Mouse (Mus musculus): ENCODE data around the gene Igsf9. TPM values are rescaled to one million over a fixed set of nuclear protein-coding genes. Genes with fewer than 3 reads are reported as not detected.

Igsf9 gene
- polyA plus RNA-seq (2014; fragmentation: Nextera tagmentation; extraction: Ambion mirVana) = 83.2 and 94.4 TPM in 2 replicates

DNA sequence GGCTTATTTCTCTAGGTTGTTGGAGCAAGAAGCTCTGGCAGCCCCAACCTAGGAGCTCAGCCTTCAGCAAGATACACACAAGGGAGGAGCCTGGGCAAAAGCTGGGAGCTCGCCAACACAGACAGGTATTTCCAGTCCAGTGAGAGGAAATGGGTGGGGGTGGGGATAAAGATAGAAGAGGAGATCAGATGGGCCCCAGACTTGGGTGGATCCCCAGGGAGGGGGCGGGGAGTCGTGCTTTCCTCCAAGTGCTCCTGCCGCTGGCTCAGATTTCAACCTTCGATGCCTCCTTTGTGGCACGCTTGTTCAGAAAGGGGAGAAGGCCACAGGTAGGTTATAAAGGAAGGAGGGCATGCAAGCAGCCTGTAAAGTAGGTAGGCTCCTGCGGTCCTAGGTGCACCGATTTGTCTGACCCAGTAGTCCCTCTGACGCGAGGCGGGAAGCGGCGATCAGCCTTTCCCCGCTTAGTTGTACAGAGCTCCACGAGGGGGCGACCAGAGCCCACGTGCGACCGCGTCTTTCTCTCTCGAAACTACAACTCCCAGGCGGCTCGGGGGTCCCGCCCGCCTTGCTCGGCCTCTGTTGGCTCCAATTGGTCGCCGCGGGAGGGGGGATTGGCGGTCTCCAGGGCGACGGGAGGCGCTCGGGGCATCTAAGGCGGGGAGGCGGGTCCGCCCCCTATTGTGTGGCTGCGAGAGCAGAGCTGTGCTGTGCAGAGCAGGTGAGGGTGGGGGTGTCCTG lies at the start of gene Igsf9:
Igsf9 (plus strand) TSS at position 249 of the 741 bp plus-strand sequence.
- peak within 1 kb of the TSS; percentile 60 for H3K4me3 ChIP-seq (ENCODE audit: low read depth, low read length)
- peak; percentile 91 for ATAC-seq (replicated peaks; ENCODE audit: low FRiP score)
- H3K27ac ChIP-seq (ENCODE audit: low read depth, low read length) = no peak within 1 kb of the TSS
- H3K4me1 ChIP-seq (replicated peaks; ENCODE audit: control insufficient read depth, insufficient read depth, low read length) = peaks cover 40% of the 10 kb centered on the region
- H3K9me3 ChIP-seq (ENCODE audit: control insufficient read depth, low read length) = no peaks in the 10 kb centered on the region
- no peaks in the 10 kb centered on the region for H3K27me3 ChIP-seq (ENCODE audit: control insufficient read depth, insufficient read depth, low read length)
- under 1% methylated on average over 38 of the region's 38 CpGs for WGBS
- H3K4me2 ChIP-seq (ENCODE audit: low read depth, low read length, severe bottlenecking) = peak within 1 kb of the TSS; percentile 53
- peak; percentile 98 for DNase-seq (ENCODE audit: low spot score)
- H3K36me3 ChIP-seq (ENCODE audit: control insufficient read depth, insufficient read depth, low read length) = no peaks in the 10 kb centered on the region
- peak within 1 kb of the TSS; percentile 75 for H3K9ac ChIP-seq (ENCODE audit: low read length)

GRCm38 (mm10) chr1:172431836-172432586 lies 49.6 kb upstream of the Igsf9 start:
- H3K27me3 ChIP-seq (ENCODE audit: control insufficient read depth, insufficient read depth, low read length) = no peaks in the 10 kb centered on the region
- no peak overlapping the region for H3K9ac ChIP-seq (ENCODE audit: low read length)
- DNase-seq (ENCODE audit: low spot score) = no peak
- H3K9me3 ChIP-seq (ENCODE audit: control insufficient read depth, low read length) = no peaks in the 10 kb centered on the region
- 58% methylated on average over 4 of the region's 4 CpGs for WGBS
- no peak overlapping the region for H3K27ac ChIP-seq (ENCODE audit: low read depth, low read length)
- H3K4me2 ChIP-seq (ENCODE audit: low read depth, low read length, severe bottlenecking) = no peak overlapping the region
- ATAC-seq (replicated peaks; ENCODE audit: low FRiP score) = no peak
- no peaks in the 10 kb centered on the region for H3K36me3 ChIP-seq (ENCODE audit: control insufficient read depth, insufficient read depth, low read length)
- H3K4me1 ChIP-seq (replicated peaks; ENCODE audit: control insufficient read depth, insufficient read depth, low read length) = no peaks in the 10 kb centered on the region
- H3K4me3 ChIP-seq (ENCODE audit: low read depth, low read length) = no peak overlapping the region

- WGBS = 94% methylated on average over 3 of the region's 3 CpGs
- Histone ChIP-seq H3K36me3 (ENCODE audit: control insufficient read depth, insufficient read depth, low read length) (no peaks in the 10 kb centered on the region), H3K27me3 (ENCODE audit: control insufficient read depth, insufficient read depth, low read length) (no peaks in the 10 kb centered on the region), H3K9ac (ENCODE audit: low read length) (no peak overlapping the region), H3K4me2 (ENCODE audit: low read depth, low read length, severe bottlenecking) (no peak overlapping the region), H3K9me3 (ENCODE audit: control insufficient read depth, low read length) (no peaks in the 10 kb centered on the region), H3K27ac (ENCODE audit: low read depth, low read length) (no peak overlapping the region), H3K4me3 (ENCODE audit: low read depth, low read length) (no peak overlapping the region), H3K4me1 (replicated peaks; ENCODE audit: control insufficient read depth, insufficient read depth, low read length) (no peaks in the 10 kb centered on the region)
- DNase-seq (ENCODE audit: low spot score) (no peak), ATAC-seq (replicated peaks; ENCODE audit: low FRiP score) (no peak)
Measured at GRCm38 (mm10) chr1:172432587-172432955, 49.0 kb upstream of the Igsf9 start.

GRCm38 (mm10) chr1:172433012-172433850 lies 48.4 kb upstream of the Igsf9 start:
- Histone ChIP-seq H3K4me3 (ENCODE audit: low read depth, low read length) (no peak overlapping the region), H3K27me3 (ENCODE audit: control insufficient read depth, insufficient read depth, low read length) (no peaks in the 10 kb centered on the region), H3K27ac (ENCODE audit: low read depth, low read length) (no peak overlapping the region), H3K4me2 (ENCODE audit: low read depth, low read length, severe bottlenecking) (no peak overlapping the region), H3K4me1 (replicated peaks; ENCODE audit: control insufficient read depth, insufficient read depth, low read length) (no peaks in the 10 kb centered on the region), H3K9ac (ENCODE audit: low read length) (no peak overlapping the region), H3K36me3 (ENCODE audit: control insufficient read depth, insufficient read depth, low read length) (no peaks in the 10 kb centered on the region), H3K9me3 (ENCODE audit: control insufficient read depth, low read length) (no peaks in the 10 kb centered on the region)
- 88% methylated on average over 20 of the region's 20 CpGs for WGBS
- ATAC-seq (replicated peaks; ENCODE audit: low FRiP score) = no peak
- no peak for DNase-seq (ENCODE audit: low spot score)

- Histone ChIP-seq H3K27ac (ENCODE audit: low read depth, low read length) (no peak overlapping the region), H3K9ac (ENCODE audit: low read length) (no peak overlapping the region), H3K4me1 (replicated peaks; ENCODE audit: control insufficient read depth, insufficient read depth, low read length) (no peaks in the 10 kb centered on the region), H3K27me3 (ENCODE audit: control insufficient read depth, insufficient read depth, low read length) (no peaks in the 10 kb centered on the region), H3K36me3 (ENCODE audit: control insufficient read depth, insufficient read depth, low read length) (no peaks in the 10 kb centered on the region), H3K4me2 (ENCODE audit: low read depth, low read length, severe bottlenecking) (no peak overlapping the region), H3K9me3 (ENCODE audit: control insufficient read depth, low read length) (no peaks in the 10 kb centered on the region), H3K4me3 (ENCODE audit: low read depth, low read length) (no peak overlapping the region)
- no peak for ATAC-seq (replicated peaks; ENCODE audit: low FRiP score)
- 86% methylated on average over 4 of the region's 4 CpGs for WGBS
- no peak for DNase-seq (ENCODE audit: low spot score)
Measured at GRCm38 (mm10) chr1:172433851-172434165, 47.8 kb upstream of the Igsf9 start.

- Histone ChIP-seq H3K27ac (ENCODE audit: low read depth, low read length) (no peak overlapping the region), H3K4me2 (ENCODE audit: low read depth, low read length, severe bottlenecking) (no peak overlapping the region), H3K4me3 (ENCODE audit: low read depth, low read length) (no peak overlapping the region), H3K9ac (ENCODE audit: low read length) (no peak overlapping the region), H3K9me3 (ENCODE audit: control insufficient read depth, low read length) (no peaks in the 10 kb centered on the region), H3K36me3 (ENCODE audit: control insufficient read depth, insufficient read depth, low read length) (no peaks in the 10 kb centered on the region), H3K27me3 (ENCODE audit: control insufficient read depth, insufficient read depth, low read length) (no peaks in the 10 kb centered on the region), H3K4me1 (replicated peaks; ENCODE audit: control insufficient read depth, insufficient read depth, low read length) (no peaks in the 10 kb centered on the region)
- no peak for DNase-seq (ENCODE audit: low spot score)
- 58% methylated on average over 6 of the region's 6 CpGs for WGBS
- ATAC-seq (replicated peaks; ENCODE audit: low FRiP score) = no peak
Measured at GRCm38 (mm10) chr1:172436785-172437184, 44.8 kb upstream of the Igsf9 start.

- no peaks in the 10 kb centered on the region for H3K36me3 ChIP-seq (ENCODE audit: control insufficient read depth, insufficient read depth, low read length)
- no peaks in the 10 kb centered on the region for H3K4me1 ChIP-seq (replicated peaks; ENCODE audit: control insufficient read depth, insufficient read depth, low read length)
- 71% methylated on average over 2 of the region's 2 CpGs for WGBS
- no peak overlapping the region for H3K4me2 ChIP-seq (ENCODE audit: low read depth, low read length, severe bottlenecking)
- no peaks in the 10 kb centered on the region for H3K27me3 ChIP-seq (ENCODE audit: control insufficient read depth, insufficient read depth, low read length)
- H3K4me3 ChIP-seq (ENCODE audit: low read depth, low read length) = no peak overlapping the region
- no peak overlapping the region for H3K27ac ChIP-seq (ENCODE audit: low read depth, low read length)
- no peak for ATAC-seq (replicated peaks; ENCODE audit: low FRiP score)
- DNase-seq (ENCODE audit: low spot score) = no peak
- no peak overlapping the region for H3K9ac ChIP-seq (ENCODE audit: low read length)
- no peaks in the 10 kb centered on the region for H3K9me3 ChIP-seq (ENCODE audit: control insufficient read depth, low read length)
Measured at GRCm38 (mm10) chr1:172438621-172439020, 43.0 kb upstream of the Igsf9 start.

GRCm38 (mm10) chr1:172440521-172440920 lies 41.1 kb upstream of the Igsf9 start:
- Histone ChIP-seq H3K9me3 (ENCODE audit: control insufficient read depth, low read length) (no peaks in the 10 kb centered on the region), H3K27me3 (ENCODE audit: control insufficient read depth, insufficient read depth, low read length) (no peaks in the 10 kb centered on the region), H3K4me3 (ENCODE audit: low read depth, low read length) (no peak overlapping the region), H3K36me3 (ENCODE audit: control insufficient read depth, insufficient read depth, low read length) (no peaks in the 10 kb centered on the region), H3K4me1 (replicated peaks; ENCODE audit: control insufficient read depth, insufficient read depth, low read length) (no peaks in the 10 kb centered on the region), H3K4me2 (ENCODE audit: low read depth, low read length, severe bottlenecking) (no peak overlapping the region), H3K27ac (ENCODE audit: low read depth, low read length) (no peak overlapping the region), H3K9ac (ENCODE audit: low read length) (no peak overlapping the region)
- no peak for DNase-seq (ENCODE audit: low spot score)
- ATAC-seq (replicated peaks; ENCODE audit: low FRiP score) = no peak
- 84% methylated on average over 3 of the region's 3 CpGs for WGBS
